Mouse (Mus musculus) kidney, adult 2 months (tissue): ENCODE results near the gene Ptges. TPM values are rescaled to one million over a fixed set of nuclear protein-coding genes. Genes with fewer than 3 reads are reported as not detected.
A peak's percentile ranks its signal among the peaks of the same experiment; 100 is the strongest.

Experiments used
- DNase-seq: peaks from one replicate; pipeline ENCODE4 v3.0.0; 2021
- H3K27ac ChIP-seq: fragments of 200-500 bp; 2 replicates; pipeline ENCODE4 v1.5.1; 2012; ENCODE audit warnings: low read depth, low read length, control low read depth, inconsistent platforms; ENCODE audit not compliant: insufficient read depth
- H3K27me3 ChIP-seq: fragments of 200-500 bp; replicated peaks from 2 replicates; pipeline ENCODE4 v1.6.1; 2012; ENCODE audit warnings: mild to moderate bottlenecking, moderate library complexity, low read length, inconsistent platforms; ENCODE audit not compliant: control insufficient read depth, insufficient read depth
- H3K36me3 ChIP-seq: fragments of 200-500 bp; 2 replicates; pipeline ENCODE4 v1.6.1; 2012; ENCODE audit warnings: mild to moderate bottlenecking, moderate library complexity, low read length, inconsistent platforms; ENCODE audit not compliant: control insufficient read depth, insufficient read depth
- H3K4me1 ChIP-seq: fragments of 200-500 bp; 2 replicates; pipeline ENCODE4 v1.6.1; 2011; ENCODE audit warnings: low read length; ENCODE audit not compliant: control insufficient read depth, insufficient read depth
- H3K4me3 ChIP-seq: fragments of 200-500 bp; 2 replicates; pipeline ENCODE4 v1.5.1; 2011; ENCODE audit warnings: mild to moderate bottlenecking, low read depth, low read length, control low read depth; ENCODE audit not compliant: insufficient read depth
- CTCF ChIP-seq: fragments of 200-500 bp; conservative IDR thresholded peaks from 2 replicates; pipeline ENCODE4 v1.5.1; 2011; ENCODE audit warnings: low read depth, mild to moderate bottlenecking, control low read depth, low read length, moderate library complexity, mixed read lengths; ENCODE audit not compliant: insufficient read depth, insufficient read length
- POLR2A ChIP-seq: fragments of 200-500 bp; IDR thresholded peaks from one replicate; pipeline ENCODE4 v1.6.1; 2011; ENCODE audit warnings: low read depth, low read length, control low read depth
- WGBS: fragments of 180-500 bp; shearing (Covaris S2); methylation state at CpG from one replicate; pipeline ENCODE4 v1.1.7; 2018; 5-methylcytosine and 5-hydroxymethylcytosine counted together
- polyA plus RNA-seq: library from polyadenylated mRNA; depleted of rRNA; stranded (reverse); fragments of >200 nt; gene quantifications from 2 replicates; pipeline ENCODE4 v1.2.3, GENCODE M21; 2012

Ptges gene
- polyA plus RNA-seq, 1 experiment: 36.3 TPM

DNA sequence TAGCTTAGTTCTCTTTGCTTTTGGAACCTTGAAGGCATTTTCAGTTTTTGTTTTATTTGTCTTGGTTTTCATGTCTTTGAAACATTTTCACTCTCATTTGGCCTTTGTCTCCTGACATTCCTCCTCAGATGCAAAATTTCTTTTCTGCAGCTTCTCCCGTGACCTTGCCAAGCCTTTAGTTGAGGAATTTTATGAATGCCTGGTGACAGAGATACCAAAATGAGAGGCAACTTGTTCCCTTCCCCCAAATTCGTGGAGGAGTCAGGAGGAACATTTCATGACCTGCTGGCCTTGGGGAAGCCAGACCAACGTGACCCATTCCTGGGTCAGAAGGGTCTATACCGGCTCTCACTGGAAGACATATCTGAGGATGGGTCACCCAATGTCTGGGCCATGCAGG lies 23.0 kb downstream of the Ptges start:
- Histone ChIP-seq H3K27me3 (no peaks in the 10 kb centered on the region), H3K4me3 (no peak overlapping the region), H3K36me3 (no peaks in the 10 kb centered on the region), H3K4me1 (no peaks in the 10 kb centered on the region), H3K27ac (no peak overlapping the region)
- 68% methylated on average over 4 of the region's 4 CpGs for WGBS
- TF ChIP-seq POLR2A: no peak
- TF ChIP-seq CTCF: no peak
- no peak for DNase-seq

DNA sequence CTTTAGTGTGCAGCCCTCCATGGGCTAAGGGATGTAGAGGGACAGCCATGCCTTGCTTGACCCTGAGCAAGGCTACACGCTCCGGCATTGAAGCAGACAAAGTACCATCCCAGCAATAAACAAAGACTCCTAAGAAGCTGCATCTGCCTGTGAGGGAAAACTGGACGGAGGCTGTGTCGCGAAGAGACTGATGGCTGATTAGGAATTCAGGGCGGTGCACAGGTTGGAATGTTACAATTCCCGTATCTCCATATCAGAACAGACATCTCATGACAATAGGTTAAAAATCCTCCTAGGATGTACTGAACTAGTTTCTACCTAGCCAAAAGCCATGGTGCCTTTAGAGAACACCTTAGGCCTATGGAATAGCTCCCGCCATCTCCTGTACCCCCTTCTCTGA lies 23.8 kb downstream of the Ptges start:
- Histone ChIP-seq H3K36me3 (no peaks in the 10 kb centered on the region), H3K27ac (no peak overlapping the region), H3K4me1 (no peaks in the 10 kb centered on the region), H3K4me3 (no peak overlapping the region), H3K27me3 (no peaks in the 10 kb centered on the region)
- no peak for DNase-seq
- TF ChIP-seq POLR2A (no peak), CTCF (no peak)
- 95% methylated on average over 8 of the region's 8 CpGs for WGBS

DNA sequence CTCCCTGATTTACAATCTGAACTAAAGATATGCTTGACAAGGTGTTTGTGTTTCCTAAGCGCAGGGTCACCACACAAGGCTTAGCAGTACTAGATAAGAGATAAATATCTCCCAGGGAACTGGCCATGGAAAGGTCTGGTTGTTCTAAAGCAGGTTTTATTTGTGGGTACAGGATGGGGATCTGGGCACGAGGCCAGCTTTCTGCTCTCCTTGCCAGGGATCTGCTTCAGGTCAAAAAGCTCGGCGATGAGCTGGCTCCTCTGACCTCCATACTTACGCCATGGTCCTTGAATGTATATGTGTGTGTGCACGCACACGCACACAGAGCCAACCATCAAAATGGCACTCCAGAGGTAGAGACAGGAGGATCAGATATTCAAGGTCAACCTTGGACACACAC lies 24.7 kb downstream of the Ptges start:
- no peaks in the 10 kb centered on the region for H3K27me3 ChIP-seq
- 69% methylated on average over 7 of the region's 7 CpGs for WGBS
- no peak for DNase-seq
- no peak overlapping the region for H3K27ac ChIP-seq
- H3K4me1 ChIP-seq: no peaks in the 10 kb centered on the region
- H3K36me3 ChIP-seq: no peaks in the 10 kb centered on the region
- no peak for TF ChIP-seq POLR2A
- no peak for TF ChIP-seq CTCF
- no peak overlapping the region for H3K4me3 ChIP-seq

DNA sequence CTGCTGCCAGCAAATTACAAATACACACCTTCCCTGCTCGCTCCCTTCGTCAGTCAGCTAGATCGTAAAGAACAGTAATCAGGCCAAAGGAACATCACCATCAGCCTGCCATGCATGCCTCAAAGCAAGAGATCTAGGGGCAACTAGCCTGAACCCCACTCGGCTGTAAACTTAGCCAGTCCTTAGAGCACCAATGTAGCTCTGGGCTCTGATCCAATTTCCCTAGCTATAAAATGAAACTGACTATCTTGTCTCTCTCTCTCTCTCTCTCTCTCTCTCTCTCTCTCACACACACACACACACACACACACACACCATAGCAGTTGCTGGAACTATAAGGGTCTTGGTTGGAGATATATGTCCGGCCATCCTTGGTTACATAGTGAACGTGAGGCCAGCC lies 25.4 kb downstream of the Ptges start:
- H3K4me3 ChIP-seq: no peak overlapping the region
- WGBS: 82% methylated on average over 6 of the region's 6 CpGs

DNA sequence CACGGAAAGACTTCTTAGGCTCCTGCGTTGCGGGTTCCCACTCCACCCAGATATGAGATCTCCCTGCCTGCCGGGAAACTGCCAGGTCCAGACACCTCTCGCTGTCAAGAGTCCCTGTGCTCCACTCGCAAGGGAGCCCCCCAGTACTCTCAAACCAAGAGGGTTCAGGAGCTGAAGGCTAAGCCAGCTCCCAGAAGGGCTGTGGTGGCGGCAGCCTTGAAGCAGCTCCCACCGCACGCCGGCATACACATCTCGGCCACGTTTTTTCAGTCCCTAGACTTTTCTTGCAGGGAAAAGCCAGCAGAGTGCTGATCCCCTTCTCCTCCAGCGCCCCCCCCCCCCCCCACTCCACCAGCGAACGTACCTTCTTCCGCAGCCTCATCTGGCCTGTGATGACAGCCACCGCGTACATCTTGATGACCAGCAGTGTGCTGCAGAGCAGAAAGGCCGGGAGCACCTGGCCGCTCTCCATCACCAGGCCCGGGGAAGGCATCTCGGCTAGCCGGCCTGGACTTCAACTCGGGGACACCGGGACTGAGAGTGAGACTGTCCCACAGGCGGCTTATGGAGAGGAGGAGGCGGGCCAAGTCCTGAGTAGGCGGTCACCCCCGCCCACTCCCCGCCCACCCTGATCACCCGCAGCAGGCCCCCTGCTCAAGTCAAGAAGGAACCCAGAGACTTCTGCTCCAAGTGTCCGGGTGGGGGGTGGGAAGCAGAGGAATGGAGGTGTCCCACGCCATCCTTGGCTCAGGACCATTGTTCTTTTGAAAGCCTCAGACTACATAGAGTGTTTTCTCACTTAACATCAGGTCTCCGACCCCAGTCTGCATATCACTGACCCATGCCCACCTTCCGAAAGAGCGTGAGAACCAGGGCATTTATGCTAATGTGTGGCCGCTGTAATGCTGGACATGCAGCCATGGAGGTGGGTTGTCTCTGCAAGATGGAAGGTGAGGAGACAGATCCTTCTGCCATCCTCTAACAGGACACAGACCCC lies 26.6 kb downstream of the Ptges start:
- H3K4me1 ChIP-seq: no peaks in the 10 kb centered on the region
- H3K27me3 ChIP-seq: no peaks in the 10 kb centered on the region
- 21% methylated on average over 36 of the region's 37 CpGs for WGBS
- TF ChIP-seq POLR2A (peak; percentile 20), CTCF (no peak)
- H3K4me3 ChIP-seq: peak overlapping the region; percentile 60
- peak overlapping the region; percentile 37 for H3K27ac ChIP-seq
- no peaks in the 10 kb centered on the region for H3K36me3 ChIP-seq
- DNase-seq: peak; percentile 43

More for the DNA sequence above, 25.4 kb downstream of the Ptges start:
- no peak for DNase-seq
- no peaks in the 10 kb centered on the region for H3K36me3 ChIP-seq
- TF ChIP-seq POLR2A: no peak
- no peak for TF ChIP-seq CTCF
- no peaks in the 10 kb centered on the region for H3K27me3 ChIP-seq
- no peaks in the 10 kb centered on the region for H3K4me1 ChIP-seq
- no peak overlapping the region for H3K27ac ChIP-seq

DNA sequence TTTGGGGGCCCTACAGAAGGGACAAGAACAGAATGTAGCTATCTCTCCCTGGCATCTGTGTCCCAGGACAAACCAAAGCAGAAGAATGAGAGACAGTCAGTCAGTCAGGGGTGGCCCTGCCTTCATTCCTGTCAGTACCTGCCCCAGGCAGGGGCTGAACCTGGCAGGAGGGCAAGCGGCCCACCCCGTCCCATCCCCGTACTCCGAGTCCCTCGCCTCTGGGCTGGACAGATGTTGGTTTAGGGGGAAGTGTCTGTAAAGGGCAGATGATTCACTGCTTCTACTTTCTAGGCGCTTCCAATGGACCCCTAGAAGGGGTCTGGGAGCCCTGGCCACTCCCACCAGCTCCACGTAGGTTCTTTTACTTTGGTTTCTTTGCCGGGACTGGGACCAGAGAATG lies 27.4 kb downstream of the Ptges start:
- 73% methylated on average over 8 of the region's 8 CpGs for WGBS
- Histone ChIP-seq H3K4me1 (no peaks in the 10 kb centered on the region), H3K27ac (peak overlapping the region; percentile 45; the same call in 1 of the 2 replicates), H3K27me3 (no peaks in the 10 kb centered on the region), H3K4me3 (peak overlapping the region; percentile 60), H3K36me3 (no peaks in the 10 kb centered on the region)
- no peak for DNase-seq
- TF ChIP-seq CTCF (no peak), POLR2A (no peak)

DNA sequence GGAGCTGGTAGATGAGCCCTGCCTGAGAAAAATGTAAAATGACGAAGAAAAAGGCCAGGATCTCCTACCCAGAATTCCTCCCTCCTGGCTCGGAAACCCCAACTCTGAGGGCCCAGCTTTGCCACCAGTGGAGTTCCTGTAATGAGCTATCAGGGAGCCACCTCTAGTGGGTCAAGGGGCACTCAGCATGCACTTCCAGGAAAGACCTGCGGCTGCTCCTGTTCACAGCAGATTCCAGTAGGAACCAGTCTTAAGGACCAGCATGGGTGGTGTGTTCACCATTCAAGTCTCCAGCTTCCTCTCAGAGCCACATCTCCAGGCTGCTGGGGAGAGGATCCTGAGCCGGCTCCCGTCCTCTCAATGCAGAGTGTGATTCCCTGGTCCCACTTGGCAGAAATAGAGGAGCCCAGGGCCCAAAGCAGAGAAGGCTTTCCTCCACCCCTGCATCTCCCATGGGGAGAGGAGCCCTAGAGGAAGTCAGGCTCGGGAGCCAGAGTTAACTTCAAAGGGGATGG lies 28.0 kb downstream of the Ptges start:
- H3K4me3 ChIP-seq: peak overlapping the region; percentile 60
- WGBS: 49% methylated on average over 6 of the region's 6 CpGs
- H3K4me1 ChIP-seq: peaks cover 3% of the 10 kb centered on the region; the same call in 1 of the 2 replicates
- H3K36me3 ChIP-seq: no peaks in the 10 kb centered on the region
- peak; percentile 26 for DNase-seq
- TF ChIP-seq CTCF: no peak
- TF ChIP-seq POLR2A: no peak
- no peaks in the 10 kb centered on the region for H3K27me3 ChIP-seq
- H3K27ac ChIP-seq: peak overlapping the region; percentile 45; the same call in 1 of the 2 replicates
